Mouse (Mus musculus) brain, embryonic 18.5 days (tissue): ENCODE measurements around the gene Vgll4.
A peak's percentile ranks its signal among the peaks of the same experiment; 100 is the strongest.
"Not testable (repeated sequence)": the region's sequence is repeated elsewhere in the genome, so short reads cannot be mapped to it uniquely, and the experiment has no call there.

Experiments
- DNase-seq: peaks from one replicate; pipeline ENCODE4 v3.0.0-alpha.2; 2012; ENCODE audit warnings: low read depth, low spot score

Gene Vgll4

DNA sequence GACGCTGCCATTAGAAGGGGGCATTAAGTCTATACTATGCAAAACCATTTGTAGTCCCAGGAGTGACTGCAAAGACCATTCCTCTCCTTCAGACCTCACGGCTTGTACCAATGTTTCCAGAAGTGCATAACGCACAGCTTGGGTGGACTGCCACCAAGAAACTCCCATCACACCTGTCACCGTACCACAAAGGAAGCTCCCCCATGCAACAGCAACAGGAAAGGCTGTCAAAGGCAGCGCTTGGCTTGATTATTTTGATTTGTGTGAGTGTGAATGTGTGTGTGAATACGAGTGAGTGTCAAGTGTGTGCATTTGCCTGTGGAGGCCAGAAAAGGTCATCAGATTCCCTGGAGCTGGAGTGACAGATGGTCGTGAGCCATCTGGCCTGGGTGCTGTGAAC is 74.6 kb downstream of the Vgll4 start:
- no peak for DNase-seq

DNA sequence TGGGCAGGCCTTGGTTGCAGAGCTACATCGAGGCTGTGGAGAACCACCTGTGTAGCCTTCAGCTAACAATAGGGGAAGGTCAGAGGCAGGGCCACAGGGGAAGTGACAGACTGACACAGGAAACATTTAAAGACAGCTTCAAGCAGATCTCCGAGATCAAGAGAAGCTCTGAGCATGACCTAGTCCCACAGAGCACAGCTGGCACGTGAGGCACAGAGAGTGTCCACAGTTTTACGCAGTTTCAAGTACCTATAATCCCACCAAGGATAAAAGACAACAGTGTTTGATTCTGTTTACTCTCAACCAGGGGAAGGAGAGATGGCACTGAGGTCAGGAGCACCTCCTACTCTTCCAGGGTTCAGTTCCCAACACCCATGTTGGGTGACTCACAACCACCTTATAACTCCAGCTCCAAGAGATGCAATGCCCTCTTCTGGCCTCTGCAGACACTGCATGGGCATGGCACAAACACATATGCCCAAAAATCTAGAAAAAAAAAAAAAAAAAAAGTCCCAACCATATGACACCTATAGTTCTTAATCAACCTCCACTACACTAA is 75.2 kb downstream of the Vgll4 start:
- no peak for DNase-seq

DNA sequence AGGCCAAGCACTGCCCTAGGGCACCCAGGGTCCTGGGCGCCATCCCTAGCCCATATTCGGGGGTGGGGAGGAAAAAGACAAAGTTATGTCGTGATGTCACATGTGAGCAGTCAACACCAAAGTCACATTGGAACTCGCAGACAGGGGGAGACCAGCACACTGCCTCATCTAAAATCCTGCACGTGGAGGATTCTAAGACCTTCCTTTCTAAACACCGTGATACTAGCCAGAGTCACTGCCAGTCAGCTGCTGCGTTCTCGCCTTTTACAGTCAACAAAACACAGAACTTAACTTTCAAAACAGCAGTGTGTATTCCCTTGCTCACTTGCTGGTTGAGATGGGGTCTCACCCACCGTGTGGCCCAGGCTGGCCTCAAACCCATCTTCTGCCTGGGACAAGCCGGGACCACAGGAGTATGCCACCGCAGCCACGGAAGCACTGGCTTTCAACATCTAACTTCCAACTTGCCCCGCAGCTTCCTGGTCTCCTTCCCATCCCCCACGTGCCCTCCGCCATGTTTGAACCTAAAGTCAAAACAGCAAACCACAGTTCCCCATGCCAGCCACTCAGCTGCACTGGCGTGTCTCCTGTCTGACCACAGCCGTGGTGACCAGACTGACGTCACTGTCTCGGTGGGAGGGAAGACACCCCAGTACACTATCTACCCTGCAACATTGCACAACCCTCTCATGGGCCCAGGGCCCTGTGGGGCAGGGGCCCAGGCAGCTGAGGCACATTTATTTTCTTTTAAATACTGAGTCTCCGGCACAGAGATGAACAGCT is 76.2 kb downstream of the Vgll4 start:
- DNase-seq: no peak

DNA sequence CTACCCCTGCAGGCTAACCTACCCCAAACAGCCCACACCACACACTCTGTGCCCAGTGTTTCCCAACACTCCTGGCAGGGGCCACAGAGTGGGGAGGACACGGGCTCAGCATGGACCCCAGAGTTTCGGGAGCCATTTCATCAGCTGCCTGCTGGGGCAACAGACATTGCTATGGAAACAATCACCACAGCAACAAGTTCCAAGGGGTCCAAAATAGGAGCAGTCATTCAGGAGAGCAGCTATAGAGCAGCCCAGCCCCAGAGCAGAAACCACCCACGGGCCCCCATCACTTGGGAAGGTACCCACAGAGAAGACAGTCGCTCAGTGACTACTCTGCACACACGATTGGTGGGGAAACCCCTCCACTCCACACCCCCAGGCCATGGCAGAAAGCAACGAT is 77.4 kb downstream of the Vgll4 start:
- DNase-seq: no peak

DNA sequence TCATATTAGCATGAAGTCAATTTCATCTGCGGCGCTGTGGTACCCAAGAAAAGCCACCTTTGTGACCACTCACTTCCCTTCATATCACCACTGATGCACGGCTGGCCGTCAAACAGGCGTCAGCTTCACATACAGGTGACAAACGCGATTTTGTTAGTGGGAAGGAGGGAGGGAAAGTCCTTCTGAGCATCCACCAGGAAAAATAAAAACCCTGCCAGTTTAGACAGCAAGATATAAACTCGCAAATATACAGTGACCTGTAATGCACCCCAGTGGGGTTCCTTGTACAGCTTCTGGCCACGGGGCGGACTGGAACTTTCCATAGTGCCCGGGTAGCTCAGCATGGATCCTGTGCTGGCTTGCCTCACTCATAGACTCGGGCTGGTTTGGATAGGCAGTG is 78.0 kb downstream of the Vgll4 start:
- no peak for DNase-seq

DNA sequence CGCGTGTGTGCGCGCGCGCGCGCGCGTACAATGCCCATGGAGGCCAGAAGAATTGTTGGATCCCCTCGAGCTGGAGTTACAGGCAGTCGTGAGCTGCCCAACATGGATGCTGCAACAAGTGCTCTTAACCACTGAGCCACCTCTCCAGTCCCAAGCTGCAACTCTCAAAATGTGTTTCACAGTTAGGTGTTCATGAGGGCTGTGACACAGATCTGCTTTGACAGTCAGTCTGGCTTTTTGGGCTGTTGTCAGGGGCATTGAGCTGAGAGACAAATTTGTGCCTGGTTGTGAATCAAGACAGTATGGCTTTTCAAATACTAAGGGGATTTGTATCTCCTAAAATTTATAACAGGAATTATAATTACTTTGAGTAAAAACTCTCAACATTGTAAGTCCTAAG is 78.5 kb downstream of the Vgll4 start:
- DNase-seq: no peak

DNA sequence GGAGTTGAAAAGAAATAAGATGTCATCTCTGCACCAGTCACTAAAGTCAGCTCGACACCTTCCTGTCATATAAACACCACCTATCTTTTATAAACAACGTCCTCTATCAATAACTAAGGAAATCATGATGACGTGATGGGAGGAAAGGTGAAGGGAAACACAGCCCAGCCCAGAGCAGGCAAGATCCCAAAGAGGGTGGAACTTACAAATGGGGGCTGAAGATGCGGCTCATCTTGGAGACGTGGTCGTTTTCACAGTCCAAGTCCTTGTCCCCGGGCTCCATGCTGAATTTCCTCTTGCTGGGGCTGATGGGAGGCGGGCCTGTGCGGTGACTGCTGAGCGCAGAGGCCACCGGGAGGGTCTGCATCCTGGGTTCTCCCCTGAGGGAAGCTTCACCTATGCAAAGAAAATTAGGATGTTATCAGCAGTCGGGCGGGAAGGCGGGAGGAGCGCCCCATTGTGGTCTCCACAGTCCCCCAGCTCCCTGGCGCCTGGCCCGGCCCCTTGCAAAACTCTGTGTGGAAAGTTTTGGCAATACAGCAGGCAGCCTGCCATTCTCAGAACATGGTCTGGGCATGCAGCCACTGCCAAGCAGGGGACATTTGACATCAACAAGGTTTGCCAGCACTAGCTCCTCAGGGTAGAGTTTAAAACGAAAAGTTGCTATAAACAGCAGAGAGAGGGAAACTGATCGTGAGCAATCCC is 79.2 kb downstream of the Vgll4 start:
- no peak for DNase-seq

DNA sequence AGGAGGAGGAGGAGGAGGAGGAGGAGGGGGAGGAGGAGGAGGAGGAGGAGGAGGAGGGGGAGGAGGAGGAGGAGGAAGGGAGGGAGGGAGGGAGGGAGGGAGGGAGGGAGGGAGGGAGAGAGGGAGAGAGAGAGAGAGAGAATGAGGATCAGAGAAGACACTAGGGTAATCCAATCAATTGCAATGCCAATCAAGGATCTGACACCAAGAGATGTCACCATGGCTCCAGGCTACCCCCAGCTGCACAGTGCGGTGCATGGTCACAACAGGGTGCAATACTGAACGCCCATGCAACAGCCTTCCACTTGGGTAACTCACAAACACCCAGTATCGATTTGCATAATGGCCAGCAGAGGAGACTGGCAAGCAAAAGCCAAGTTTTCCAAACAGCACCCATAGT is 79.8 kb downstream of the Vgll4 start:
- not testable (repeated sequence) for DNase-seq

DNA sequence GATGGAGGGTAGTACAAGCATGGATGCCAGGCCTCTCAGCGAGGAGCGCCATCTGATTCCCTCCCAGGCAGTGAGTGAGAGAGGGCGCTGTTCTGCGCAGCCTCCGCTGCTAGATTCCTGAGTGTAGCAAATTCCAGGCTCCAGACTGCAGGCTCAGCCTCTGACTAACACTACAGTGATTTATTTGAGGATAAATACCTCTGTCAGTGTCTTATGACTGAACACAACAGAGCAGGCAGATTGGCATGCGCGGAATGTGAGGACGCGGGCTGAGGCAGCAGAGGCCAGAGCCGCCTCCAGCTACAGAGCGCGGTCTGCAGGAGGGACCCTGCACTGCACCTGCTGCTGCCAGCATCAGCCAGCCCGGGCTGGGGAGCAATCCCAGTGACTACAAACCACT is 80.9 kb downstream of the Vgll4 start:
- no peak for DNase-seq

DNA sequence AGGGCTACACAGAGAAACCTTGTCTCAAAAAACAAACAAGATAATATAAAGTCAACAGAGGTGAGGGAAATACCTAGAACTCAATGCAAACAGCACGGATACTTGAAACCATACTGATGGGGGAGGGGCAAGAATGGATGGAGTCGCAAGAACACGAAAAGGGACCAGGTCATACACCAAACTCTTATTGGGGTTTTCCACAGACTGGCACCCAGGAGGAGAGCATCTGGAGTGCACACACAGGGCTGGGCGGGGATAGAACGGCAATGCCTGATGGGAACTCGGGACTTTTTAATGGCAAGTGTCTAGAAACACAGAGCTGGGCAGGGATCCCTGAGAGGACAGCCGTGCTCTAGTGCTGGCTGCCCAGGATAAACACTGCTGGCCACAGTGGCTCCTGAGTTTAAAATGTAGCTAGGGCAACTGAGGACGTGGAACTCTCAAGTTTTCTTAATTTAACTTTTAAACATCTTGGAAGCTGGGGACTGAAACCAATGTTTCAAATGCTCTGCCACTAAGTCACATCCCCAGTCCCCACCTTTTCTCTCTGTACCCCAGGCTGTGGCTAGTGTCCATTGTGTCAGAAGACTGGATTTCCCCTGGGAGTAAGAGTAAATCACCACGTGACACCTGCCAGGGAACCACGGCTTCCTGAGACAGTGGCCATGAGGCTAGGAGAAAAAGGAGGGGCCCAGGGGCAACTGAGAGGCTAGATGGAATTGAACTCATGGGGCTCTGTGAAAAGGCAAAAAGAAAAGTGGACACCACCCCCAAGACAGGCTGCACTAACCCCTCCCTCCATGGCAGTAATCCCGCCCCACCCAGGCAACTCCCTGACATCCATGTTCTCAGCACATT is 83.1 kb downstream of the Vgll4 start:
- no peak for DNase-seq

DNA sequence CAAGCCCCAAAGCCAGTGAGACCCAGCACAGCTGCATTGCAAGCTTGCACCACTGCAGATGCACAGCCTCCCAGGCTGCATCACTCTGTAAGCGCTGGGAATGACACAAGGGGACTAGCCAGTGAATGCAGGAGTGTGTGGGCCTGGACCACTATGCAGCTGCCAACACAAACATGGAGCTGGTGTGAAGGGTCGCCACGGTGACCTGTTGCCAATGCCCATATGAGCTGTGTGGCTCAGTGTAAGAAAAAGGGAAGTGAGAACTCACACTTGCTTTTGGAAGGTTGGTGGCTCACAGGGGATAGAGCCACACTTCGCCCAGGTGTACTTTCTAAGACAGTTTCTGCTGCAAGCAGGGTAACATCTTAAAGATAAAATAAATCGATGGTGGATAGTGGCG is 83.8 kb downstream of the Vgll4 start:
- DNase-seq: no peak

DNA sequence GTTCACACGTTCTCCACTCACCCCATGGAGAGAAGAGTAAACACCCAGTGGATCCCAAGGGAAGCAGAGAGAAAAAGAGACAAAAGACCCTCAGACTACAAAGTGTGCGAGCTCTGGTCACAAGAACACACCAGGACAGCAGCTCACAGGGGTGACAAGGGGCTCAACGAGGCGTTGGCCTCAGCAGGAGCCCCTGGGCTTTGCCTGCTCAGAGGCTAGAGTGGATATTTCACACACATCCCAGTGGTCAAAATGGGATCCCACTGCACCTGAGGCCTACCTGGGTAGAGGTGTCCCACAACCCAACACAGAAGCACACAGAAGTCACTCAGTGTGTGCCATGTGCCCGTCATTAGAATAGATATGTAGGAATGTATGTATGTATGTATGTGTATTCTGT is 84.7 kb downstream of the Vgll4 start:
- DNase-seq: no peak

DNA sequence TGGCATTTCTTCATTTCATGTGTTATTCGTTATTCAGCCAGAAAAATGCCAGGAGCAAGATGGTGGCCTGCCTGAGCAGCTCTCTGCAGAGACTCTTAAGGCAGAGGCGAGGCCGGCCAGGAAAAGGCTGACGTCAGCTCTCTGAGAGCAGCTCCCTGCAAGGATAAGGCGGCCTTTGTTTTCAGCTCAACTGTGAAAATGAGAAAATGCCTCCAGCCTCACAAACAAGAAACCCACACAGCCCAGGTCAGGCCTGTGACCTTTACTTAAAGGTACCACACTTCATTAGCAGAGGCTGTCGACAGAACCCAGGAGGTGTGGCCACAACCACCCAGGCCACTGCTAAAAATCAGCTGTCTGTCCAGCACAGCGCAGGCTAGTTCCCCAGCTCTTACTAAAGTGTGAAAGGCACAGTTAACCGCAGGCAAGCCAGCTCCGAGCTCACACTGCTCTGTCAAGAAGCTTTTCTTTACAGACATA is 86.5 kb downstream of the Vgll4 start:
- peak; percentile 76 for DNase-seq

DNA sequence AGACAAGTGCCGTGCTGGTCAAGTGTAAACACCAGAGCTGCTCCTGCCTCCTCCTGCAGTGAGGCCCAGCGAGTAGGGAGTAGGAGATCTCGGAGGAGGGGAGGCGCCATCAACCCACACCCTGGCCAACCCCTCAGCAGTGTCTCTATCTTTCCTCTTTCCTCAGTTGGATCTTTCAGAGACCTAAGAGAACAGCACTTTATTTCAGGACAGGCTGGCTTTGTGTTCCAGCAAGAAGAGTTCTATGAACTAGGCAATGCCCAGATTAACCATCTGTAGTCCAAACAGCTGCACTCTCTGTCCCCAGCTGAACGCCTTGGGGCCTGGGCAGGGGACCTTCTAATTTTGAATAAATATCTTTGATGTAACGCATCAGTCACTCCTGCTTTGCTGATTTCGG is 87.1 kb downstream of the Vgll4 start:
- no peak for DNase-seq

DNA sequence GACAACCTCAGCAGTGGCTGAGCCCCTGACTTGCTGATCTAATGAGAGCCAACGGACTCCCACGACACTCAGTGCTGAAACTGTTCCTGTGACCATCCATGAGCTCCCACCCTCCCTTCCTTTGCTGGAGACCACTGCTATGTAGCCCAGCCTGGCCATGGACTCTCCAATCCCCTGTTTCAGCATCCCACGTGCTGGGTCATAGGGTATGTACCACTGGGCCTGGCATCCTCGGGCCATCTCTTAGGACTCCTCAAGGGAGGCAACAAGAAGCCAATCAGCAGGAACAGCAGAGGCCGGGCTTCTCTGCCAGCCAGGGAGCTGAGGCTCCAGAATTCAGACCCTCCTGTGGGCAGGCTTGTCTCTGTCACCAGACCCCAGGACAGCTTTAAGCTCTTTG is 87.6 kb downstream of the Vgll4 start:
- no peak for DNase-seq

DNA sequence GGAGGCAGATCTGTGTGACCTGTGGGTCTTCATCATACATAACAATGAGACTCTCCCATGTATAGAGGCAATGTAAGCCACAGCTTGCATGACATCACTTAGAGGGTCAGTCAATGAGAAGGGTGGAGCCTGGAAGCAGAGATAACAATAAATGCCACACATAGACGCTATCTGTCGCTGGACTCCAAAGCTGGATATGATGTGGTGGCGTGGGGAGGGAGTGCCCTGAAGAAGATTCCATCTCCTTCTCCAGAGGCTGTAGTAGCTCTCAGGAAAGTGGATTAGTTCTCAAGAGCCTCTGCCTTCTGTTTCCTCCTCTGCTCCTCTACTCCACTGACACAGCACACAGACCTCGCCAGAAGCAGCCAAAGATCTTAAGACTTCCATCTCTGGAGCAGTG is 89.0 kb downstream of the Vgll4 start:
- DNase-seq: no peak

DNA sequence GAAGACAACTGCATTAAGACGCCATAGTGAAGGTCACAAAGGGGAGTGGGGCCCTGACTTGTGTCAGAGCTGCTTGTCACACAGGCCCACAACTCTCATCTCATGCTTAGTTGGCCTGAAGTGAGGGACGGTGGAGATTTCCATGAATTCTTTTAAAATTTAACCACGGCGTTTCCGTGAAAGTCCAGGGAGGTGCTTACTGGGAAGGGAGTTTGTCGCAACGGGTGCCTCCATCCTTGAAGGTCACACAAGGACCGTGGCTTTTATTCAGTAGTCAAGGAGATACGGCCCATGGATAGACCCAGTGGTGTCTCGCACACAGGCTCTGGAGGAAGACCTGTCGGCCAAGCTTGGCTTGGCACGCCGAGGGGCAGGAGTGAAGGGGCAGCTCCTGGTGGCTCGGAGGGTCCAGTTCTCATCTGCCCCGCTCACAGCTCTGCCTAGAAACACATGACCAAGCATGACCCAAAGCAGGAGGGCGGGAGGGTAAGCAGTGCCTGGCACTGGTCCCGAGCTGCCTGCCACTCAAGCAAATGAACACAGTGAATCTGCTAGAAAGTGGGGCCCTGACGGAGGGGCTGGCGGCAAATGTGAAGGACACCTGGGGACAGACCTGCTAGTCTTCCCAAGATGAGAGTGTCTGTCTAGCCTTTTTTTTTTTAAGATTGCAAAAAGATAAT is 90.8 kb downstream of the Vgll4 start:
- no peak for DNase-seq

DNA sequence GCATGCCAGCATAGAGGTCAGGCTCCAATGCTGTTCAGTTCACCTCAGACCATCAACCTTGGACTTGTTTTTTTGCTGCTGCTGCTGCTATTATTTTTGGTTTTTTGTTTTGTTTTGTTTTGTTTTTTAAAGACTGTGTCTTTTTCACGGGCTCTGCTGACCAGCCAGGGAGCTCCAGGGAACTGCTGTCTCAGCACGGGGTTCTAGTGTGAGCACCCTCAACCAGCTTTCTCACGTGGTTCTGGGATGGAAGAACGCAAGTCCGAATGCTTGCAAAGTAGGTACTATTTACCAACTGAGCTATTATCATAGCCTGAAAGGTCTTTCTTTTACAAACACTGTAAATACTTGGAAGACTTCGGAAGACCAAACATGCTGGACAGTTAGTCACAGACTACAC is 93.2 kb downstream of the Vgll4 start:
- DNase-seq: no peak

DNA sequence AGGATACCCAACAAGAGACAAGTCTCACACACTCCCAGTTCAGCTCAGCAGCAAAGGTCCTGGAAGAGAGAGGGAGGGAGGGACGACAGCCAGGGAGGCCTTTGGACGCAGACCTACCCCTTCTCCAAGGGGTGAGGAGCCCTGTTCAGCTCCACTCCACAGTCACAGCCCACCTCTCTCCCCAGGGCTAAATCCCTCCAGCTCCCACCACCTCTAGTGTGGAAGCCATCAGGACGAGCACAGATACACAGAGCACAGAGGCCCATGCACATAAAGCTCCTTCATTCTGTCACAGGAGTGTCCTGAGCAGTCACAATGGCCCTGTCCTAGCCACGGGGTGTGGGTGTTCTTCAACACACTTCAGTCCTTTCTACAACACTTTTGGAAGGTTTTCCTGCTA is 93.8 kb downstream of the Vgll4 start:
- DNase-seq: no peak

DNA sequence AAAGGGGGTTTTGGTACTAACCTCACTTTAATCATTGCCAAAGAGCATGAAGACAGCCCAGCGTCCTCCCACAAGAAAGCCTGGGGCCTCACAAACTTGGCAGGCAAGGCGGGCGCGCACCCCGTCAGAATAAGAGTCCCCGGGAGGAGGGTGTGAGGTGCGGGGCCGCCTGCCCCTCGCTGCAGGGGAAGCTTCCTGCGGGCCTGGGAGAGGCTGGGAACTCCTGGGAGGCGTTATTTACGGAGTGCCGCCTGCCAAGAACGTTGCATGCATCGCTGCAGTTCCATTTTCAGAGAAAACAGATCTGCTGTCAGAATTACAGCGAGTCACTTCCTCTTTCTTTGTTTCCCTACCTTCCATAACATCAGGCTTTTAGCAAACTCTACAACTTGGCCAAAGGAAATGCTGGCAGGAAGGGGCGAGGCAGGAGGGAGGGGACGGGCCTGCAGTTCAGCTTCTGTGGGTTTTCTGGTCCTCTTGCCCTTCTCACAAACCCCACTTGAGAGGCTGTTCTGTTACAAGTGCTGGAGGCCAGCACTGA is 94.7 kb downstream of the Vgll4 start:
- peak; percentile 77 for DNase-seq
